Comparison of ENCODE assay signal across 9 mouse cellular contexts in the genomic region with DNA sequence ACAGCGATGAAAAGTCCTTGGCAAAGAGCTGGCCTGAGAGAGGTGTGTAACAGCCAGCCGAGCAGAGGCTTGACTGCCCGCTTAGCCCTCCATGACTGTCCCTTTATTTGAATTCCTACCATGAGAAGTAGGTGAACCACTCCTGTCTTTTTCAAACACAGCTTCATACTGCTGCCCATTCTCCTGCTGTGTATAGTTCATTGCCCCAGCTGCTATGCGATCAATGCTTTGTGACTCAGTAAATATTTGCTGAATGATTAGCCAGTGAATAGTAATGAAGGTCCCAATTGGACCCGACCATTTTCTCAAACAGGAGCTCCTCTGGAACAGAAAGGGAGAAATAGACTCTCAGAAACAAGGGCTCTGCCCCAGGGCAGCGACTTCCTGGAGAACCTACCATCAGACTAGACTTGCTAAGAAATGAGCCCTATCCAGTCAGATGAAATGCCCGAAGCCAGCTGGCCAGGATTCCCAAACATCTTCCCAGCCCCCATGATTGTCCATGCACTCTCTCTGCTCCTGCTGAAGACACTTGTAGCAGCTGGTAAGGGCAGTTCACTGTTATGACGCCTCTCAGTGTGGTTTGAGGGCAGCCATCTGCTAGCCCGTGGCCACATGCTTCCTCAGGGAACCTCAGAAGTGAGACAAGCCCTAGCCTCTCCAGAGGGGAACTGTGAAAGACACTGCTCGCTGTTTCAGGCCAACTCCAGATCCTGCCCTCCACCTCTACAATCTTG. TPM values are rescaled to one million over a fixed set of nuclear protein-coding genes. Genes with fewer than 3 reads are reported as not detected.
A peak's percentile ranks its signal among the peaks of the same experiment; 100 is the strongest.
DNase-seq lines count a peak whose midpoint lies in the region; ATAC-seq and TF ChIP-seq lines count a peak whose summit lies in the region.
"Had no signal": no experiment of that assay in that cellular context is flagged by ENCODE, and none has a peak within 500 bp of the region (broad histone marks: within the 10 kb centered on the region; RNA-seq: fewer than 3 reads in every experiment).

No protein-coding gene starts in this region.

- peak; percentile 33 for DNase-seq in forebrain, embryonic 14.5 days (ENCODE audit: low spot score)
- DNase-seq in forebrain, postnatal 0 days, result no peak
- DNase-seq in NIH3T3 (ENCODE audit: low read depth), result peak; percentile 75
- peak; percentile 24 for DNase-seq in heart, postnatal 25 days (ENCODE audit: low spot score)
- DNase-seq in natural killer cell, adult 2 months (ENCODE audit: low spot score in 2 of 2), result no peak
- no peak for DNase-seq in thymus, postnatal 14 days

- H3K9me3 ChIP-seq in forebrain, embryonic 14.5 days (replicated peaks; ENCODE audit: control insufficient read depth, low read length), result no peaks in the 10 kb centered on the region
- no peaks in the 10 kb centered on the region for H3K9me3 ChIP-seq in forebrain, postnatal 0 days (ENCODE audit: low read length)
- H3K9me3 ChIP-seq in lung, embryonic 16.5 days (ENCODE audit: control insufficient read depth, low read length), result no peaks in the 10 kb centered on the region
- H3K9me3 ChIP-seq in forebrain, embryonic 15.5 days, result no peaks in the 10 kb centered on the region

- H3K4me1 ChIP-seq in forebrain, embryonic 14.5 days (ENCODE audit: control insufficient read depth, insufficient read depth, low read length), result peaks cover 15% of the 10 kb centered on the region
- peaks cover 6% of the 10 kb centered on the region; the same call in 1 of the 2 replicates for H3K4me1 ChIP-seq in forebrain, postnatal 0 days (ENCODE audit: insufficient read depth)
- H3K4me1 ChIP-seq in lung, embryonic 16.5 days (replicated peaks; ENCODE audit: control insufficient read depth, insufficient read depth, low read length), result peaks cover 29% of the 10 kb centered on the region
- peaks cover 17% of the 10 kb centered on the region for H3K4me1 ChIP-seq in forebrain, embryonic 15.5 days

- 72% methylated on average over 10 of the region's 10 CpGs for WGBS in forebrain, embryonic 14.5 days
- 69% methylated on average over 10 of the region's 10 CpGs for whole genome bisulfite sequencing in forebrain, postnatal 0 days
- WGBS in lung, embryonic 16.5 days, result 25% methylated on average over 10 of the region's 10 CpGs
- 71% methylated on average over 10 of the region's 10 CpGs for WGBS in forebrain, embryonic 15.5 days

- ATAC-seq in forebrain, embryonic 14.5 days, result no peak
- no peak for ATAC-seq in forebrain, postnatal 0 days
- ATAC-seq in lung, embryonic 16.5 days (ENCODE audit: low read depth), result peak; percentile 83
- ATAC-seq in forebrain, embryonic 15.5 days (replicated peaks), result no peak

- no peak for TF ChIP-seq CTCF in forebrain, postnatal 0 days (IDR thresholded peaks at IDR 0.05; ENCODE audit: low read depth)

- intact Hi-C loops in heart, postnatal 25 days (cut with DNase I), result loop anchor here (5.0 kb wide), 1 partner anchor 157 kb away; no protein-coding TSS in a partner anchor

- no peak overlapping the region for H3K9ac ChIP-seq in forebrain, embryonic 14.5 days (ENCODE audit: low read length)
- no peak overlapping the region for H3K9ac ChIP-seq in forebrain, postnatal 0 days
- peak overlapping the region; percentile 15; the same call in 1 of the 2 replicates for H3K9ac ChIP-seq in lung, embryonic 16.5 days (ENCODE audit: low read length)
- H3K9ac ChIP-seq in forebrain, embryonic 15.5 days (replicated peaks), result no peak overlapping the region

- H3K4me3 ChIP-seq in forebrain, embryonic 14.5 days (ENCODE audit: low read depth, low read length), result no peak overlapping the region
- no peak overlapping the region for H3K4me3 ChIP-seq in forebrain, postnatal 0 days (ENCODE audit: low read depth, low read length)
- H3K4me3 ChIP-seq in lung, embryonic 16.5 days (ENCODE audit: low read length), result peak overlapping the region; percentile 15
- no peak overlapping the region for H3K4me3 ChIP-seq in forebrain, embryonic 15.5 days
- H3K4me3 ChIP-seq: erythroblast, embryonic 14.5 days had no signal

- H3K27ac ChIP-seq in forebrain, embryonic 14.5 days (ENCODE audit: low read depth, low read length), result no peak overlapping the region
- H3K27ac ChIP-seq in forebrain, postnatal 0 days (ENCODE audit: low read depth, low read length), result no peak overlapping the region
- H3K27ac ChIP-seq in lung, embryonic 16.5 days (ENCODE audit: low read length), result peak overlapping the region; percentile 88
- H3K27ac ChIP-seq in forebrain, embryonic 15.5 days (replicated peaks), result no peak overlapping the region

- H3K27me3 ChIP-seq in forebrain, embryonic 14.5 days (replicated peaks; ENCODE audit: control insufficient read depth, insufficient read depth, low read length), result no peaks in the 10 kb centered on the region
- H3K27me3 ChIP-seq in forebrain, postnatal 0 days (ENCODE audit: insufficient read depth, low read length), result no peaks in the 10 kb centered on the region
- no peaks in the 10 kb centered on the region for H3K27me3 ChIP-seq in lung, embryonic 16.5 days (ENCODE audit: control insufficient read depth, insufficient read depth, low read depth, low read length)
- no peaks in the 10 kb centered on the region for H3K27me3 ChIP-seq in forebrain, embryonic 15.5 days

- no peaks in the 10 kb centered on the region for H3K36me3 ChIP-seq in forebrain, embryonic 14.5 days (ENCODE audit: control insufficient read depth, insufficient read depth, low read length)
- H3K36me3 ChIP-seq in forebrain, postnatal 0 days (ENCODE audit: insufficient read depth), result no peaks in the 10 kb centered on the region
- H3K36me3 ChIP-seq in lung, embryonic 16.5 days (ENCODE audit: control insufficient read depth, insufficient read depth, low read length), result no peaks in the 10 kb centered on the region
- H3K36me3 ChIP-seq in forebrain, embryonic 15.5 days, result no peaks in the 10 kb centered on the region

- H3K4me2 ChIP-seq in forebrain, embryonic 14.5 days (ENCODE audit: low read length), result no peak overlapping the region
- H3K4me2 ChIP-seq in forebrain, postnatal 0 days (ENCODE audit: low read depth), result no peak overlapping the region
- H3K4me2 ChIP-seq in lung, embryonic 16.5 days (ENCODE audit: low read depth, low read length), result peak overlapping the region; percentile 79
- H3K4me2 ChIP-seq in forebrain, embryonic 15.5 days (replicated peaks), result no peak overlapping the region

RNA-seq across cellular contexts. Expression of a gene that starts 2.8 kb away (rescaled TPM):
- 7.9 and 8.6 TPM in 2 replicates for polyA plus RNA-seq in forebrain, embryonic 14.5 days (2014; fragmentation: Nextera tagmentation; extraction: Ambion mirVana)
- total RNA-seq in forebrain, postnatal 0 days (2014; rRNA removed), result 26.4 and 35.7 TPM in 2 replicates
- polyA plus RNA-seq in forebrain, postnatal 0 days (2015; fragmentation: Nextera tagmentation; extraction: Ambion mirVana), result 18.5 and 22.4 TPM in 2 replicates
- total RNA-seq in heart, postnatal 25 days (2021), result 10 to 100 TPM; 35.3 to 41.5 TPM
- polyA plus RNA-seq in lung, embryonic 16.5 days (2015; fragmentation: Nextera tagmentation; extraction: Ambion mirVana), result 47.8 and 52.0 TPM in 2 replicates
- polyA plus RNA-seq in forebrain, embryonic 15.5 days (2015; fragmentation: Nextera tagmentation; extraction: Ambion mirVana), result 19.8 and 21.9 TPM in 2 replicates

RNA-seq across cellular contexts. Expression of a gene that starts 58.4 kb away (rescaled TPM):
- 0.11 TPM in 1 of 2 replicates, not detected in the other for polyA plus RNA-seq in forebrain, embryonic 14.5 days (2014; fragmentation: Nextera tagmentation; extraction: Ambion mirVana)
- 0.15 TPM in 1 of 2 replicates, not detected in the other for total RNA-seq in forebrain, postnatal 0 days (2014; rRNA removed)
- polyA plus RNA-seq in forebrain, postnatal 0 days (2015; fragmentation: Nextera tagmentation; extraction: Ambion mirVana), result 0.10 and 0.11 TPM in 2 replicates
- not detected for total RNA-seq in heart, postnatal 25 days (2021)
- polyA plus RNA-seq in lung, embryonic 16.5 days (2015; fragmentation: Nextera tagmentation; extraction: Ambion mirVana), result 0.04 TPM in 1 of 2 replicates, not detected in the other
- polyA plus RNA-seq in forebrain, embryonic 15.5 days (2015; fragmentation: Nextera tagmentation; extraction: Ambion mirVana), result 0.33 TPM in 1 of 2 replicates, not detected in the other
- polyA plus RNA-seq: erythroblast, embryonic 14.5 days had no signal

Comparison
In these comparisons a context has a peak if more than half of its experiments do, and no peak if none do; other contexts are left out.
1. DNase-seq: peak in forebrain, embryonic 14.5 days (single experiment), NIH3T3 (single experiment) and heart, postnatal 25 days (single experiment); none in forebrain, postnatal 0 days (single experiment), natural killer cell, adult 2 months (0 of 2) and thymus, postnatal 14 days (single experiment).